Mouse (Mus musculus): ENCODE data around the gene Ugt1a8.

DNA sequence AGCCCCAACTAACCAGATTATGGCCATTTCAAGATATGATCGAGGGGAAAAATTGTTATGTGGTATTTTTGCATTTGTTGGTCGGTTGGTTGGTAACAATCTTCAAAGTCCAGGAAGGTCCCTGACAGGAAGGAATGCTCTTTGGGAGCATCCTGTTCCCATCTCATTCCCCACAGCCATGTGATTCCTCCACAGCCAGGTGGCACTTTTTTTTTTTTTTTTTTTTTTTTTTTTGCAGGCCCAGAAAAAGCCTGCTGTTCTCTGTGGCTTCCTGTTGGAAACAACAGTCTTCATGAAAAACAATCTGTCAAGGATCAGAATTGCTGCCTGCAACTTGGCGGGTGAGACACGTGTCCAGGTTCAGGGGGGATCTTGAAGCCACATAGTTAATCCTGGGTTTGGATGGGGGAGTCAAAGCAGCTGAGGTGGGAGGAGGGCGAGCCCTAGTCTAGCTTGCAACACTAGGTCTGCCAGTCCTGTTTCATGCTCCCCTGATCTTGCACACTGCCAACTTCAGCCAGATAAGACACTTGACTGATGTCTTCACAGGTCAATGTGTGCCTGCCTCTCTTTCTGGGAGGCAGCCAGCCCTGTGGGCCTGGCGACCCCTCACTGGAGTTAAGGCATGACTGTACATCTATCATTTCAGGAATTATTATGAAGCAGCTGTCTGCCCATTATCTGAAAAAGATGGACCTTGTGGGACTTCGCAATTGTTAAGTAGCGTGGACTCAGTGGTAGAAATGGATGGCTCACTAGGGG is 171.4 kb downstream of the Ugt1a8 start:
- TF ChIP-seq POLR2A (IDR thresholded peaks at IDR 0.05; ENCODE audit: insufficient read depth, low read depth, low read length) = no peak
- no peak for TF ChIP-seq CTCF (IDR thresholded peaks at IDR 0.05; ENCODE audit: insufficient read depth, low read depth, low read length)

Data from olfactory bulb, adult 2 months (tissue).